Mouse (Mus musculus): Measurements from ENCODE around the gene Gprc5b.

Gene Gprc5b

GRCm38 (mm10) chr7:118948677-118949282 lies 46.2 kb downstream of the Gprc5b start:
- no peak for DNase-seq

GRCm38 (mm10) chr7:118947241-118947640 lies 47.8 kb downstream of the Gprc5b start:
- no peak for DNase-seq

DNA sequence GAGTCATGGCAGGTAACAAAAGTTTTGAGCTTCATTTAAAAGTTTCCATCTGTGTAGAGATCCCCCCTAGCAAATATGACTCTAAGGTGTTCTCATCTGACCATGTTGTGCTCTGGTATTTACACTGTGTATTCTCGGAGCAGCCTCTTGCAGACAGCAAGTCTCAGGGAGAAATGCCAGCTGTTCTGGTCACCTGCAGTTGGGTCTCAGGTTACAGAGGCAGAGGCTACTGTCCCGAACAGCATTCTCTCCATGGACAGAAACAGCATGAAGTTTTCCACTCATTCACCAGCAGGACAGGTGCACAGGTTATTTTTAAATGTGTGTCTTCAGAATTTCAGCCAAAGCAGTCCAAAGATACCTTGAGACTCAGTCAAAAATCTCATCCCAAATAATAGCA lies 50.1 kb downstream of the Gprc5b start:
- no peak for DNase-seq

GRCm38 (mm10) chr7:118943170-118943569 lies 51.8 kb downstream of the Gprc5b start:
- no peak for DNase-seq

GRCm38 (mm10) chr7:118942297-118942696 lies 52.7 kb downstream of the Gprc5b start:
- DNase-seq = no peak

DNA sequence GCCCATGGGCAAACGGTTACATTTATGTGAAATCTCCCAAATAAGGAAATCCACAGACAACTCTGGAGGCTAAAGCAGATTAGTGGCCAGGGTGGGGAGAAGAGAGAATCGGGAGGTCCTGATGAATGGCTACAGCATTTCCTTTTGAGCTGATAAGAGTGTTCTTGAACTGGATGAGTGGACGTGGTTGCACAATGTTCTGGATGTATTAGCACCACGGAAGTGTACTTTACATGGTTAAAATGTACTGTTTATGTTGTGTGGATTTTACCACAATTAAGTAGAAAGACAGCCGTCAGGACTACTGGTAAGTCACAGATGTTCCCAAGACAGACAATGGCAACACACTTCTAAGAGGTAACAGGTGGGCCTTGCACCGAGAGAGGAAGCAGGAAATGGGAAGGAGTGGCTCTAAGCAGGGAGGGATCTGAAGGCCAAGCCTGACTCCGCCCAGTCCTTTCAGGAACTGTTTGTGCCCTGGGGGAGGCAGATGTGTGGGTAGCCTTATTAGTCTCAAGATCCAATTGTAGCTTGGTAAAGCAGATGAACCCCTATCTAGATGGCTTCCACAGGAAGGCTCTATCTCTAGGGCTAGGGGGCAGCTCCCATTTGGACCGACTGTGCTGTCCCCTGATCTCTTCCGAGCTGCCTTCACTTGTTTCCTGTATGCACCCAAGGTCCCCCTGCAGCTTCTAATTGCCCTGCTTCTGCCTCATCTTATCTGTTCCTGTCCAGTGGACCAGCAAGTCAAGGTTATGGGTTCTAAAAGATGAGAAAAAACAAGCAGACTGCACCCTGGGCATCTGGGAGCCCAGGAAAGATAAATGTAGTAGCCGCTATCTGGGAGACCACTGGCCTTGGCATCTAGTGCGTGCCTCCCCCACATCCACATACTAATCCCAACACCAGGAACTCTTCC lies 57.3 kb downstream of the Gprc5b start:
- DNase-seq = peak; percentile 95

GRCm38 (mm10) chr7:118936844-118937243 lies 58.2 kb downstream of the Gprc5b start:
- DNase-seq = no peak

- DNase-seq = peak; percentile 98
Observed at GRCm38 (mm10) chr7:118935306-118935705, 59.7 kb downstream of the Gprc5b start.

DNA sequence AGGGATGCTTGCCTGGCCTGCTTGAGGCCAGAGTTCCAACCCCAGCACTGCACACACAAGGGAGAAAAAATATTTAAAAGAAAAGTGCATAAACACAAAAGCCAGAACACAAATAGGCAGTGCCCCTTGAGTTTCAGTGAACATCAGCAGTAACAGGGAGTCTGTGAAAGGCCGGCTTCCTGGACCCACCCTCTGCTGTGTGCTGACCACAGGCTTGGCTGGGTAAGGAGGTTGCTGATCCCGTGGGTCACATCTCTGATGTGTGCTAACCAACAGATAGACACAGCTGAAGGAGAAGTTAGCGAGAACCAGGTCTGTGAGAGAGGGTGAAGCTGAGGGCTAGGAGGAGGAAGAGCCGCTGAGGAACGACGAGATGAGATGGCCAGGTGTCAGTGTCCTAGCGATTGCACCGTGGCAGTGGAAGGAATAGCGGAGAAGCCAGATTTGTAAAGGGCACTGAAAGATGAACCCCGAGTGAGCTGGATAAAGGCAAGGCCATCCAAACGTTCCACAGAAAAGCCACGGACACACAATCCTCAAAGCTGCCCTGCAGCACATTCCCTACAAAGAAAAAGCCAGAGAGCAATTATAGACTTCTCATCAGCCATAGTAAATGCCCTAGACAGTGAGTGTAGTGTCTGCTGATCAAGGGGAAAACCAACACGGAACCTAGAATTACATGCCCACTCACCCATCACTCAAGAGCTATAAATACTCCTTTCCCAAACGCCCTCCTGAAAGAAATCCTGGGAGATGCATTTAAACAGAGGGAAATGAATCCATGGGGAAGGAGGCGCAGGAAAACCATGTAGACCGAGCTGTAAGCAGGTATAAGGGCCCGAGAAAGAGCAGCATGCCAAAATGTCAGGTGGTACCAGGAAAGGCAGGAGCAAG lies 63.3 kb downstream of the Gprc5b start:
- DNase-seq = no peak

- peak; percentile 99 for DNase-seq
Observed at GRCm38 (mm10) chr7:118929601-118930311, 65.3 kb downstream of the Gprc5b start.

DNA sequence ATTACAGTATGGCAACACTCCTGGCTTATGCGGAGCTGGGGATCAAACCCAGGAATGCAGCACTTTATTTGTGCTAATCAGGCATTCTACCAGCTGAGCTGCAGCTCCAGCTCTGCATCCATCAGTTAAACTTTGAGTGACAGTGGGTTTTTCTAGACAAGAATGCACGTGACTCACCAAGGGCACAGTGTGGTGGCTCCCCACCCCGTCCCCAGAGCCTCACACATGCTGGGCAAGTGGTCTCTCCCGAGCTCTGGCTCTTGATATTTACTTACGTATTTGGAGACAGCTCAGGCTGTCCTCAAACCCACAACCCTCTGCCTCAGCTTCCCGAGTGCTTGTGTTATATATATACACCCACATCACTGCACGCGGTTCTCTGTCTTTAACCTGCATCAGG lies 66.1 kb downstream of the Gprc5b start:
- DNase-seq = peak; percentile 83

DNA sequence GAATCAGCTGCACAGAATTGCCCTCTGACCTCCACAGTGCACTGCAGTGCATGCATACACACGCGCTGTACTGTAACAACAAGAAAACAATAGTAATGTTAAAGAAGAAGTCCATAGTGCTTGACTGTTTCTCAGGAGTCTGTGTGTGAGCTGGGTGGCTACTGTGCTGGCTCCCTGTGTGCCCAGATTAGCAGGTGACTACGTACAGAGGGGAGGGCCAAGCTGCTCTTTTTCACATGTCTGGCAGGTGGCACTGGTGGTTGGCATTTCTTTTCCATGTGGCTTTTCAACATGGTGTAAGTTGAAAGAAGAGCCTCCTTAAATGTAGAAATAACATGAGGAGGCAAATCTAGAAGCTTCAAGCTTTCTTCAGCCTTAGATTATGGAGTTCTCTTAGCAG lies 66.7 kb downstream of the Gprc5b start:
- peak; percentile 86 for DNase-seq

GRCm38 (mm10) chr7:118927279-118927678 lies 67.7 kb downstream of the Gprc5b start:
- DNase-seq = peak; percentile 80

- DNase-seq = peak; percentile 83
Observed at GRCm38 (mm10) chr7:118926516-118927260, 68.3 kb downstream of the Gprc5b start.

- no peak for DNase-seq
Observed at GRCm38 (mm10) chr7:118925547-118925946, 69.5 kb downstream of the Gprc5b start.

- DNase-seq = peak; percentile 97
Observed at GRCm38 (mm10) chr7:118922441-118923202, 72.4 kb downstream of the Gprc5b start.
